Mouse (Mus musculus) gastrocnemius, adult 2 months (tissue): ENCODE results near the gene Vdr. TPM values are rescaled to one million over a fixed set of nuclear protein-coding genes. Genes with fewer than 3 reads are reported as not detected.

Experiments used
- DNase-seq: peaks from one replicate; pipeline ENCODE4 v3.0.0; 2022
- H3K27ac ChIP-seq: fragments of 200-600 bp; 2 replicates; pipeline ENCODE4 v1.8.1; 2022; ENCODE audit warnings: mild to moderate bottlenecking
- H3K4me3 ChIP-seq: fragments of 200-600 bp; 2 replicates; pipeline ENCODE4 v1.8.1; 2022; ENCODE audit warnings: mild to moderate bottlenecking, moderate library complexity
- CTCF ChIP-seq: fragments of 200-600 bp; IDR thresholded peaks from 2 replicates; pipeline ENCODE4 v1.8.1; 2022; ENCODE audit warnings: antibody characterized with exemption, mild to moderate bottlenecking, moderate library complexity
- intact Hi-C: fragments of 180-260 bp; cut with DNase I; formaldehyde crosslinking; loops from one replicate; pipeline ENCODE4 v1.15.1; 2025
- long read RNA-seq, 2 experiments: library from polyadenylated mRNA; stranded (forward); transcript quantifications; one replicate each; pipeline ENCODE4 v2.0.0; 2021
- total RNA-seq, 2 experiments: library from RNA; stranded (reverse); gene quantifications; 2 replicates each; pipeline ENCODE4 v1.2.3; 2021

Vdr gene
- total RNA-seq = under 1 TPM in 1 of 2 experiments, not detected in 1; 0.14 TPM
- long read RNA-seq, experiment 1, partial matches to known transcripts = 0 of 2 reads
- long read RNA-seq, experiment 1, other reads (novel, unspliced or antisense) = 2 of 2 reads
- long read RNA-seq, experiment 2 = 0 reads

GRCm38 (mm10) chr15:97910530-97910929 lies at the start of gene Vdr:
Gene Vdr, minus strand, starts transcription at chr15:97910630.
- intact Hi-C loops = no loop called here
- DNase-seq = no peak
- Histone ChIP-seq H3K4me3 (no peak within 1 kb of the TSS), H3K27ac (no peak within 1 kb of the TSS)
- no peak for TF ChIP-seq CTCF

GRCm38 (mm10) chr15:97956416-97956815 lies 46.0 kb upstream of the Vdr start:
- TF ChIP-seq CTCF = no peak
- intact Hi-C loops = no loop called here
- Histone ChIP-seq H3K4me3 (no peak overlapping the region), H3K27ac (no peak overlapping the region)
- DNase-seq = no peak

DNA sequence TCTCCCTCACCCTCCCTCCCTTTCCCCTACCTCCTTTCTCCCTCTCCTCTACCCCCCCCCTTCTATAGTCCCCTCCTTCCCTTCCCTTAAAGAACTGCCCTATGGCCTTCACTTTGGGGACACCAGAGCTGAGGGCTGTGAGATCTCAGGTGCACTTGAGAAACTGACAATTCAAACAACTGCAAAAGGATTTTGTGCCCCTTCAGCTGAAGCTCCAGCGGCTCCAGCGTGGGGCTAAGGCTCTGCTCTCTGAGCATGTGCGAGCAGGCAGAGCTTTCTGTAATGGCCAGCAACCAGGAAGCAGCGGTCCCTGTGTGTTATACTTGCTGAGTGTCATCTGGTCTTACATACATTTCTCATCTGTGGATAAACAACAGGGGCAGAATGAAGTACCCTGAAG lies 45.3 kb upstream of the Vdr start:
- intact Hi-C loops = no loop called here
- no peak overlapping the region for H3K4me3 ChIP-seq
- no peak for TF ChIP-seq CTCF

DNA sequence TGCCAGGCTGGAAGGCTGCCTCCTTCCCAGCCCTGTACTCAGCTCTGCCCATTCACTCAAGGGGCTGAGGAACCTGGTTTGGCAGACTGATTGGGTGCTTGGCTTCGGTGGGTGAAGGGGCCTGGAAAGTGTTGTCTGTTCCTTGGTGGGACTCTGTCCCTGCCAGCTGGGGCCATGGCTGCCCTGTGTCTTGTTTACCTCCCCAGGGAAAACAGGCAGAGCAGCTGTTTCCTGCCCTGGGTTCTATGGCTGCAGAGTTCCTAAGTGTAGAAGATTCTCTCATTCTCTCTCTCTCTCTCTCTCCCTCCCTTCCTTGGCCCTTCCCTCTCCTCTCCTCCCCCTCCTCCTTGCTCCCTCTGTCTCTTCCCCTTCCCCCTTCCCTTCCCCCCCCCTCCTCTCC lies 44.9 kb upstream of the Vdr start:
- intact Hi-C loops = no loop called here
- no peak overlapping the region for H3K27ac ChIP-seq
- H3K4me3 ChIP-seq = no peak overlapping the region
- no peak for DNase-seq
- no peak for TF ChIP-seq CTCF

More for the DNA sequence above, 45.3 kb upstream of the Vdr start:
- H3K27ac ChIP-seq = no peak overlapping the region
- no peak for DNase-seq

GRCm38 (mm10) chr15:97954671-97955070 lies 44.2 kb upstream of the Vdr start:
- Histone ChIP-seq H3K4me3 (no peak overlapping the region), H3K27ac (no peak overlapping the region)
- no peak for TF ChIP-seq CTCF
- intact Hi-C loops = loop anchor here (5.0 kb wide), 4 partner anchors 82 to 237 kb away; no protein-coding TSS in a partner anchor
- no peak for DNase-seq

GRCm38 (mm10) chr15:97952889-97953189 lies 42.4 kb upstream of the Vdr start:
- Histone ChIP-seq H3K4me3 (no peak overlapping the region), H3K27ac (no peak overlapping the region)
- DNase-seq = no peak
- intact Hi-C loops = loop anchor here (5.0 kb wide), 4 partner anchors 81 to 236 kb away; no protein-coding TSS in a partner anchor
- no peak for TF ChIP-seq CTCF

GRCm38 (mm10) chr15:97952137-97952888 lies 41.9 kb upstream of the Vdr start:
- peak; percentile 58 for DNase-seq
- intact Hi-C loops = loop anchor here (5.0 kb wide), 4 partner anchors 80 to 235 kb away; no protein-coding TSS in a partner anchor
- Histone ChIP-seq H3K4me3 (no peak overlapping the region), H3K27ac (no peak overlapping the region)
- peak; percentile 95 for TF ChIP-seq CTCF

- no peak overlapping the region for H3K27ac ChIP-seq
- no peak overlapping the region for H3K4me3 ChIP-seq
- intact Hi-C loops = loop anchor here (5.0 kb wide), 4 partner anchors 78 to 233 kb away; no protein-coding TSS in a partner anchor
- no peak for DNase-seq
- TF ChIP-seq CTCF = no peak
Observed at GRCm38 (mm10) chr15:97950240-97950639, 39.8 kb upstream of the Vdr start.

DNA sequence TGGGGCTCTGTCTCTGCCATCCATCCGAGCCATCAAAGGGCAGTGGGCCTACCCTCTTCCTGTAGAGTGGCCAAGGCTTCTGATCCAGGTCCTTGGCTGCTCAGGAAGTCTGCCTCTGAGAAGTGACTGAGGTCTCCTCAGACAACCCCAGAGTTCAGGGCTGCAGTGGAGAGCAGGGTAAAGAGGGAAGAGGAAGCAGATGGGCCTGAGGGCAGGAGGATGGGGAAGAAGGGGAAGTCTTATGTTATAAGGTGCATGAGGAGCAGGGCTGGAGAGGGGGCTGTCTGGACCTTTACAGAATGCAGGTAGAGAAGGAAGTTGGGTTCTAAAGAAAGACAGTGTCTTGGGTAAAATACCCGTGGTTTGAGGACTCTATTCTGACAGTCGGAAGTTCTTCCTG lies 39.3 kb upstream of the Vdr start:
- intact Hi-C loops = loop anchor here (5.0 kb wide), 4 partner anchors 77 to 232 kb away; no protein-coding TSS in a partner anchor
- H3K4me3 ChIP-seq = no peak overlapping the region
- no peak overlapping the region for H3K27ac ChIP-seq
- no peak for DNase-seq
- TF ChIP-seq CTCF = no peak

- no peak overlapping the region for H3K27ac ChIP-seq
- H3K4me3 ChIP-seq = no peak overlapping the region
- intact Hi-C loops = no loop called here
- no peak for DNase-seq
- TF ChIP-seq CTCF = no peak
Observed at GRCm38 (mm10) chr15:97948720-97949119, 38.3 kb upstream of the Vdr start.

- TF ChIP-seq CTCF = no peak
- Histone ChIP-seq H3K27ac (no peak overlapping the region), H3K4me3 (no peak overlapping the region)
- no peak for DNase-seq
- intact Hi-C loops = no loop called here
Observed at GRCm38 (mm10) chr15:97945656-97946315, 35.4 kb upstream of the Vdr start.

GRCm38 (mm10) chr15:97944919-97945574 lies 34.6 kb upstream of the Vdr start:
- intact Hi-C loops = no loop called here
- TF ChIP-seq CTCF = no peak
- no peak overlapping the region for H3K27ac ChIP-seq

DNA sequence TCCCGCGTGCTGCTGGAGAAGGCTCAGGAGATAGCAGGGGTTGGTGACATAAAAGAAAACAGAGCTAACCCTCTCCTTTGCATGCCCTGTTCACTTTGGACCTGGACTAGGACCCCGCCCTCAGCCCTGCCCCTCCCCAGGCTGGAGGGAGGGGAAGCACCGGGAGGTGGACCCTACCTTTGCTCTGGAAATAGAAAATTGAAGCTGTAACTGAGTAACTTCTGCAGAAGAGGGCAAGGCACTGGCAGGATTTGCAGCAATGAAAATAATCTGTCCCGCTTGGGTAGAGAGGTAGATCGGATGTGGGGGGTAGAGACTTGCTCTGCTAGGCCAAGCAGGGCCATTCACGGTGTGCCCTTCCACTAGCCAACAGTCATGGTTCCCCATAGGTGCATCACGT lies 32.9 kb upstream of the Vdr start:
- intact Hi-C loops = no loop called here
- H3K4me3 ChIP-seq = no peak overlapping the region
- no peak overlapping the region for H3K27ac ChIP-seq
- no peak for TF ChIP-seq CTCF
- DNase-seq = no peak

More at GRCm38 (mm10) chr15:97944919-97945574, 34.6 kb upstream of the Vdr start:
- H3K4me3 ChIP-seq = no peak overlapping the region
- DNase-seq = no peak
